In the genomic region with DNA sequence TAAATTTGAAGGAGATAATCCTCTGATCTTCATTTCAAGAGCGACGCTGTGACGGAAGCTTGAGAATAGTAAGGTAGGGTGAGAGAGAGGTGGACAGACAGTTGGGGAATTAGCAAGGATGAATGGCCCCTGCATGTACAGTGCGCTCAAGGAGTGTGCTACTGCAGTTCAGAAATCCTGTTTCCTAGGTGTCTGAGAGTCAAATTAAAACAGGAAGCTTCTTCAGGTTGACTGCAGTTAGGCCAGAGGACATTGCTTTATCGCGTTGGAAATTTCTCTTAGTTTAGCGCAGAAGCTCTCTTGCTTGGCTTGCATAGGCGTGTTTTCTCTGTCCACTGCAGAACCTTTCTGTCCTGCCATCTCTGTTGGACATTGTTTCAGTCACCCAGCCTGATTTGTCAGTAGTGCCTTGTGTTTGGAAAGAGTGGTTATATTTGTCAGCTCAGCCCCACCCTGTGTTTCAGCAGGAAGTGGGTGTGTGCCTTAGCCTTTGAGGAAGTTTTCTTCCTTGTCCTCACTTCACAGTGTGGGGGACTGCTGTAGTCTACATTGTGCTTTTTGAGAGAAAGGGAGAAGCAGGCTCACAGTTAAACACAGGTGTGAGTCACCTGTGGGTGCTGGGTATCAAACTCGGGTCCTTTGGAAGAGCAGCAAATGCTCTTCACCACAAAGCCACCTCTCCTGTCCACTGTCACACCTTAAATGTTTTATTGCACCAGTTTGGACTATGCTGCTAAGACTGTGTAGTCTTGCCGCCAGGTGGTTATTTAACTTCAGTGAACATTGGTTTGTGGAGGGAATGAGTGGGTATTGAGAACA, we compare ENCODE assay signal across 9 mouse cellular contexts. TPM values are rescaled to one million over a fixed set of nuclear protein-coding genes. Genes with fewer than 3 reads are reported as not detected.
DNase-seq lines count a peak whose midpoint lies in the region; ATAC-seq lines count a peak whose summit lies in the region.
"Had no signal": no experiment of that assay in that cellular context is flagged by ENCODE, and none has a peak within 500 bp of the region (broad histone marks: within the 10 kb centered on the region; RNA-seq: fewer than 3 reads in every experiment).

No protein-coding gene starts in this region.

- ATAC-seq in kidney, embryonic 14.5 days (ENCODE audit: low FRiP score, low TSS enrichment): no peak
- peak; percentile 80; the same call in 1 of the 2 replicates for ATAC-seq in intestine, embryonic 14.5 days (replicated peaks; ENCODE audit: low FRiP score, low TSS enrichment, low read depth)

- H3K27me3 ChIP-seq in kidney, embryonic 14.5 days (ENCODE audit: control insufficient read depth, insufficient read depth, low read length): no peaks in the 10 kb centered on the region
- no peaks in the 10 kb centered on the region for H3K27me3 ChIP-seq in intestine, embryonic 14.5 days (replicated peaks; ENCODE audit: control insufficient read depth, insufficient read depth, low read length)
- H3K27me3 ChIP-seq in megakaryocyte, embryonic 14.5 days (replicated peaks): no peaks in the 10 kb centered on the region
- H3K27me3 ChIP-seq: midbrain, embryonic 12.5 days had no signal

- H3K9me3 ChIP-seq in kidney, embryonic 14.5 days (ENCODE audit: control insufficient read depth, low read length): no peaks in the 10 kb centered on the region
- no peaks in the 10 kb centered on the region for H3K9me3 ChIP-seq in intestine, embryonic 14.5 days (ENCODE audit: control insufficient read depth, low read length)
- H3K9me3 ChIP-seq in megakaryocyte, embryonic 14.5 days: no peaks in the 10 kb centered on the region
- H3K9me3 ChIP-seq: midbrain, embryonic 12.5 days had no signal

- H3K4me3 ChIP-seq in kidney, embryonic 14.5 days (ENCODE audit: low read length): no peak overlapping the region
- no peak overlapping the region for H3K4me3 ChIP-seq in intestine, embryonic 14.5 days (ENCODE audit: low read depth, low read length)
- H3K4me3 ChIP-seq in megakaryocyte, embryonic 14.5 days (replicated peaks): peak overlapping the region; percentile 78
- H3K4me3 ChIP-seq: midbrain, embryonic 12.5 days had no signal

- no peak overlapping the region for H3K4me2 ChIP-seq in kidney, embryonic 14.5 days (replicated peaks; ENCODE audit: low read depth, low read length)
- no peak overlapping the region for H3K4me2 ChIP-seq in intestine, embryonic 14.5 days (ENCODE audit: low read length)
- H3K4me2 ChIP-seq: midbrain, embryonic 12.5 days had no signal

- H3K27ac ChIP-seq in kidney, embryonic 14.5 days (ENCODE audit: low read depth, low read length): no peak overlapping the region
- H3K27ac ChIP-seq in intestine, embryonic 14.5 days (ENCODE audit: low read depth): peak overlapping the region; percentile 36
- H3K27ac ChIP-seq: midbrain, embryonic 12.5 days had no signal

- DNase-seq in kidney, adult 11 months: peak; percentile 37
- peak; percentile 48 for DNase-seq in ZHBTc4 (ENCODE audit: low read depth, low spot score)
- peak; percentile 60 for DNase-seq in intestine, embryonic 14.5 days (ENCODE audit: low spot score)
- DNase-seq in cerebellum, postnatal 10 days: no peak
- DNase-seq in cerebellum, postnatal 36 days: no peak
- no peak for DNase-seq in ovary, postnatal 10 days (ENCODE audit: low spot score)

- peaks cover 16% of the 10 kb centered on the region for H3K4me1 ChIP-seq in kidney, embryonic 14.5 days (ENCODE audit: control insufficient read depth, insufficient read depth, low read length)
- H3K4me1 ChIP-seq in intestine, embryonic 14.5 days (replicated peaks; ENCODE audit: control insufficient read depth, insufficient read depth, low read length): peaks cover 32% of the 10 kb centered on the region
- peaks cover 81% of the 10 kb centered on the region for H3K4me1 ChIP-seq in megakaryocyte, embryonic 14.5 days
- H3K4me1 ChIP-seq: midbrain, embryonic 12.5 days had no signal

- 83% methylated on average over 10 of the region's 10 CpGs for WGBS in kidney, embryonic 14.5 days
- 71% methylated on average over 10 of the region's 10 CpGs for WGBS in intestine, embryonic 14.5 days

- peaks cover 3% of the 10 kb centered on the region; the same call in 1 of the 2 replicates for H3K36me3 ChIP-seq in kidney, embryonic 14.5 days (ENCODE audit: control insufficient read depth, insufficient read depth, low read length)
- H3K36me3 ChIP-seq in intestine, embryonic 14.5 days (ENCODE audit: control insufficient read depth, insufficient read depth, low read length): peaks cover 21% of the 10 kb centered on the region
- H3K36me3 ChIP-seq in megakaryocyte, embryonic 14.5 days (replicated peaks; ENCODE audit: low read length): peaks cover 46% of the 10 kb centered on the region
- H3K36me3 ChIP-seq: midbrain, embryonic 12.5 days had no signal

- H3K9ac ChIP-seq in kidney, embryonic 14.5 days (ENCODE audit: low read depth, low read length): no peak overlapping the region
- H3K9ac ChIP-seq in intestine, embryonic 14.5 days (ENCODE audit: low read length): no peak overlapping the region
- H3K9ac ChIP-seq: midbrain, embryonic 12.5 days had no signal

RNA-seq across cellular contexts. Expression of a gene that starts 39.1 kb away (rescaled TPM):
- polyA plus RNA-seq in kidney, embryonic 14.5 days (2014; fragmentation: Nextera tagmentation; extraction: Ambion mirVana): 103 and 143 TPM in 2 replicates
- polyA plus RNA-seq in intestine, embryonic 14.5 days (2014; fragmentation: Nextera tagmentation; extraction: Ambion mirVana): 79.6 and 88.3 TPM in 2 replicates
- polyA plus RNA-seq in megakaryocyte, embryonic 14.5 days (2012; ENCODE audit: insufficient read depth, low replicate concordance): 43.7 and 76.2 TPM in 2 replicates

RNA-seq across cellular contexts. Expression of a gene that starts 42.5 kb away (rescaled TPM):
- 6.9 and 7.6 TPM in 2 replicates for polyA plus RNA-seq in kidney, embryonic 14.5 days (2014; fragmentation: Nextera tagmentation; extraction: Ambion mirVana)
- 1.9 and 2.5 TPM in 2 replicates for polyA plus RNA-seq in intestine, embryonic 14.5 days (2014; fragmentation: Nextera tagmentation; extraction: Ambion mirVana)
- polyA plus RNA-seq in megakaryocyte, embryonic 14.5 days (2012; ENCODE audit: insufficient read depth, low replicate concordance): 1.7 and 2.5 TPM in 2 replicates

RNA-seq across cellular contexts. Expression of a gene that starts 42.9 kb away (rescaled TPM):
- 0.53 TPM in 1 of 2 replicates, not detected in the other for polyA plus RNA-seq in kidney, embryonic 14.5 days (2014; fragmentation: Nextera tagmentation; extraction: Ambion mirVana)
- polyA plus RNA-seq in intestine, embryonic 14.5 days (2014; fragmentation: Nextera tagmentation; extraction: Ambion mirVana): not detected in 2 replicates
- not detected in 2 replicates for polyA plus RNA-seq in megakaryocyte, embryonic 14.5 days (2012; ENCODE audit: insufficient read depth, low replicate concordance)

Comparison
In these comparisons a context has a peak if more than half of its experiments do, and no peak if none do; other contexts are left out.
1. DNase-seq: peak in kidney, adult 11 months (single experiment), ZHBTc4 (single experiment) and intestine, embryonic 14.5 days (single experiment); none in cerebellum, postnatal 10 days (0 of 2), cerebellum, postnatal 36 days (0 of 2) and ovary, postnatal 10 days (single experiment).